12 mouse cellular contexts compared by ENCODE assay signal in the genomic region with DNA sequence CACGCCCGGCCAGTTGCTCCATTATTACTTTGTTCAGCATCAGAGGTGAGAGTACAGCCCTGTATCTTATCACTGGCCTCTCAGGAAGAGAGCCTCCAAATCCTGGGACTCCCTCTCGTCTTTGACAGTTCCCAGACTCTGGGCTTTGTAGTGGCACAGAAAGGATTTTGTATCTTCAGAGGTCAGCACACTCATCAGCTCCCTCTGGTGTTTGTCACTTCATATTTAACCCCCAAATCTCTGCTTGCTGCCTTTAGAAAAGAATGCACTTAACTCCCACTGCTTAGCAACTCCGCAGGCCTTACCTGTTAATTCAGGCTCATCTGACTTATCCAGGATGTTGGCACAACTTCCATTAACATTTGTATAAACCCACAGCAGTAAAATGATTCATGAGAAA. TPM values are rescaled to one million over a fixed set of nuclear protein-coding genes. Genes with fewer than 3 reads are reported as not detected.
A peak's percentile ranks its signal among the peaks of the same experiment; 100 is the strongest.
DNase-seq lines count a peak whose midpoint lies in the region; ATAC-seq and TF ChIP-seq lines count a peak whose summit lies in the region.
"Had no signal": no experiment of that assay in that cellular context is flagged by ENCODE, and none has a peak within 500 bp of the region (broad histone marks: within the 10 kb centered on the region; RNA-seq: fewer than 3 reads in every experiment).

No protein-coding gene starts in this region.

- DNase-seq in hindbrain, embryonic 11.5 days (ENCODE audit: low spot score) = peak; percentile 21
- peak; percentile 5 for DNase-seq in midbrain, postnatal 0 days (ENCODE audit: low spot score)
- DNase-seq in midbrain, embryonic 10.5 days (ENCODE audit: low spot score) = no peak
- DNase-seq in ZHBTc4 (ENCODE audit: low read depth, low spot score) = peak; percentile 43
- DNase-seq in urinary bladder, postnatal 36 days (ENCODE audit: low spot score in 2 of 2) = no peak
- DNase-seq: adrenal gland, postnatal 10 days; kidney, postnatal 10 days; lung, postnatal 4 days had no signal

- 71% methylated on average over 4 of the region's 4 CpGs for WGBS in hindbrain, embryonic 11.5 days
- WGBS in hindbrain, embryonic 16.5 days = 68% methylated on average over 4 of the region's 4 CpGs
- 63% methylated on average over 4 of the region's 4 CpGs for WGBS in midbrain, postnatal 0 days
- 67% methylated on average over 4 of the region's 4 CpGs for WGBS in midbrain, embryonic 10.5 days
- 66% methylated on average over 4 of the region's 4 CpGs for WGBS in forebrain, embryonic 13.5 days

- H3K4me3 ChIP-seq in hindbrain, embryonic 11.5 days (ENCODE audit: low read depth, low read length) = no peak overlapping the region
- no peak overlapping the region for H3K4me3 ChIP-seq in hindbrain, embryonic 16.5 days (ENCODE audit: low read length)
- H3K4me3 ChIP-seq in midbrain, postnatal 0 days (ENCODE audit: low read depth, low read length) = no peak overlapping the region
- no peak overlapping the region for H3K4me3 ChIP-seq in midbrain, embryonic 10.5 days
- H3K4me3 ChIP-seq in forebrain, embryonic 13.5 days = no peak overlapping the region
- H3K4me3 ChIP-seq: hindbrain, embryonic 12.5 days; limb, embryonic 15.5 days had no signal

- no peaks in the 10 kb centered on the region for H3K4me1 ChIP-seq in hindbrain, embryonic 11.5 days (replicated peaks; ENCODE audit: control insufficient read depth, insufficient read depth, low read length)
- no peaks in the 10 kb centered on the region for H3K4me1 ChIP-seq in hindbrain, embryonic 16.5 days (ENCODE audit: control insufficient read depth, insufficient read depth, low read depth, low read length)
- no peaks in the 10 kb centered on the region for H3K4me1 ChIP-seq in midbrain, postnatal 0 days (ENCODE audit: insufficient read depth, low read length)
- no peaks in the 10 kb centered on the region for H3K4me1 ChIP-seq in midbrain, embryonic 10.5 days
- no peaks in the 10 kb centered on the region for H3K4me1 ChIP-seq in forebrain, embryonic 13.5 days
- H3K4me1 ChIP-seq: hindbrain, embryonic 12.5 days; limb, embryonic 15.5 days had no signal

- ATAC-seq in hindbrain, embryonic 11.5 days (ENCODE audit: low FRiP score) = no peak
- no peak for ATAC-seq in hindbrain, embryonic 16.5 days
- no peak for ATAC-seq in midbrain, postnatal 0 days (ENCODE audit: low FRiP score)
- no peak for ATAC-seq in forebrain, embryonic 13.5 days

- peaks cover 5% of the 10 kb centered on the region; the same call in 1 of the 2 replicates for H3K36me3 ChIP-seq in hindbrain, embryonic 11.5 days (ENCODE audit: control insufficient read depth, insufficient read depth, low read length)
- peaks cover 30% of the 10 kb centered on the region for H3K36me3 ChIP-seq in hindbrain, embryonic 16.5 days (ENCODE audit: control insufficient read depth, insufficient read depth, low read length)
- peaks cover 46% of the 10 kb centered on the region for H3K36me3 ChIP-seq in midbrain, postnatal 0 days (ENCODE audit: insufficient read depth, low read length)
- H3K36me3 ChIP-seq in midbrain, embryonic 10.5 days = peaks cover 88% of the 10 kb centered on the region
- peaks cover 69% of the 10 kb centered on the region for H3K36me3 ChIP-seq in forebrain, embryonic 13.5 days (ENCODE audit: poor library complexity, severe bottlenecking)

- TF ChIP-seq CTCF in midbrain, postnatal 0 days (IDR thresholded peaks at IDR 0.05) = peak; percentile 56

- H3K4me2 ChIP-seq in hindbrain, embryonic 11.5 days (replicated peaks; ENCODE audit: low read depth, low read length) = no peak overlapping the region
- no peak overlapping the region for H3K4me2 ChIP-seq in hindbrain, embryonic 16.5 days (ENCODE audit: low read length)
- no peak overlapping the region for H3K4me2 ChIP-seq in midbrain, postnatal 0 days (ENCODE audit: low read depth, low read length, poor library complexity, severe bottlenecking)
- no peak overlapping the region for H3K4me2 ChIP-seq in forebrain, embryonic 13.5 days
- H3K4me2 ChIP-seq: hindbrain, embryonic 12.5 days; limb, embryonic 15.5 days had no signal

- no peaks in the 10 kb centered on the region for H3K9me3 ChIP-seq in hindbrain, embryonic 11.5 days (ENCODE audit: control insufficient read depth, low read length)
- H3K9me3 ChIP-seq in hindbrain, embryonic 16.5 days (ENCODE audit: control insufficient read depth, low read length) = no peaks in the 10 kb centered on the region
- no peaks in the 10 kb centered on the region for H3K9me3 ChIP-seq in midbrain, postnatal 0 days (ENCODE audit: low read length)
- no peaks in the 10 kb centered on the region for H3K9me3 ChIP-seq in midbrain, embryonic 10.5 days (replicated peaks)
- H3K9me3 ChIP-seq in forebrain, embryonic 13.5 days (replicated peaks) = no peaks in the 10 kb centered on the region
- H3K9me3 ChIP-seq: hindbrain, embryonic 12.5 days; limb, embryonic 15.5 days had no signal

- H3K9ac ChIP-seq in hindbrain, embryonic 11.5 days (ENCODE audit: low read depth, low read length) = no peak overlapping the region
- H3K9ac ChIP-seq in hindbrain, embryonic 16.5 days (ENCODE audit: low read depth, low read length) = no peak overlapping the region
- no peak overlapping the region for H3K9ac ChIP-seq in midbrain, postnatal 0 days (replicated peaks; ENCODE audit: low read length, poor library complexity, severe bottlenecking)
- H3K9ac ChIP-seq in forebrain, embryonic 13.5 days = no peak overlapping the region
- H3K9ac ChIP-seq: hindbrain, embryonic 12.5 days; limb, embryonic 15.5 days had no signal

- no peaks in the 10 kb centered on the region for H3K27me3 ChIP-seq in hindbrain, embryonic 11.5 days (ENCODE audit: control insufficient read depth, insufficient read depth, low read length)
- no peaks in the 10 kb centered on the region for H3K27me3 ChIP-seq in hindbrain, embryonic 16.5 days (replicated peaks; ENCODE audit: control insufficient read depth, insufficient read depth, low read length)
- H3K27me3 ChIP-seq in midbrain, postnatal 0 days (ENCODE audit: insufficient read depth, low read length) = no peaks in the 10 kb centered on the region
- no peaks in the 10 kb centered on the region for H3K27me3 ChIP-seq in midbrain, embryonic 10.5 days (ENCODE audit: low read depth, poor library complexity, severe bottlenecking)
- H3K27me3 ChIP-seq in forebrain, embryonic 13.5 days = no peaks in the 10 kb centered on the region
- H3K27me3 ChIP-seq: hindbrain, embryonic 12.5 days; limb, embryonic 15.5 days had no signal

- H3K27ac ChIP-seq in hindbrain, embryonic 11.5 days (ENCODE audit: low read depth, low read length) = no peak overlapping the region
- no peak overlapping the region for H3K27ac ChIP-seq in hindbrain, embryonic 16.5 days (ENCODE audit: low read depth, low read length)
- H3K27ac ChIP-seq in midbrain, postnatal 0 days (ENCODE audit: low read depth, low read length) = no peak overlapping the region
- H3K27ac ChIP-seq in midbrain, embryonic 10.5 days (replicated peaks) = no peak overlapping the region
- no peak overlapping the region for H3K27ac ChIP-seq in forebrain, embryonic 13.5 days
- H3K27ac ChIP-seq: hindbrain, embryonic 12.5 days; limb, embryonic 15.5 days had no signal

RNA-seq across cellular contexts. Expression of a gene that starts 14.3 kb away (rescaled TPM):
- 29.8 and 30.0 TPM in 2 replicates for polyA plus RNA-seq in hindbrain, embryonic 11.5 days (2014; fragmentation: Nextera tagmentation; extraction: Ambion mirVana)
- polyA plus RNA-seq in hindbrain, embryonic 16.5 days (2015; fragmentation: Nextera tagmentation; extraction: Ambion mirVana) = 30.7 and 31.8 TPM in 2 replicates
- 16.7 and 19.1 TPM in 2 replicates for total RNA-seq in midbrain, postnatal 0 days (2014; rRNA removed)
- polyA plus RNA-seq in midbrain, postnatal 0 days (2015; fragmentation: Nextera tagmentation; extraction: Ambion mirVana) = 23.5 and 24.5 TPM in 2 replicates
- polyA plus RNA-seq in midbrain, embryonic 10.5 days (2016; fragmentation: Nextera tagmentation; extraction: Ambion mirVana) = 34.4 and 35.1 TPM in 2 replicates
- polyA plus RNA-seq in forebrain, embryonic 13.5 days (2015; fragmentation: Nextera tagmentation; extraction: Ambion mirVana) = 28.8 and 33.2 TPM in 2 replicates

RNA-seq across cellular contexts. Expression of a gene that starts 49.2 kb away (rescaled TPM):
- 0.22 and 0.32 TPM in 2 replicates for polyA plus RNA-seq in hindbrain, embryonic 11.5 days (2014; fragmentation: Nextera tagmentation; extraction: Ambion mirVana)
- polyA plus RNA-seq in hindbrain, embryonic 16.5 days (2015; fragmentation: Nextera tagmentation; extraction: Ambion mirVana) = 0.20 and 0.42 TPM in 2 replicates
- total RNA-seq in midbrain, postnatal 0 days (2014; rRNA removed) = 0.05 and 0.16 TPM in 2 replicates
- polyA plus RNA-seq in midbrain, postnatal 0 days (2015; fragmentation: Nextera tagmentation; extraction: Ambion mirVana) = 0.30 and 0.34 TPM in 2 replicates
- polyA plus RNA-seq in midbrain, embryonic 10.5 days (2016; fragmentation: Nextera tagmentation; extraction: Ambion mirVana) = 0.20 and 0.22 TPM in 2 replicates
- 0.23 and 0.31 TPM in 2 replicates for polyA plus RNA-seq in forebrain, embryonic 13.5 days (2015; fragmentation: Nextera tagmentation; extraction: Ambion mirVana)

Comparison
In these comparisons a context has a peak if more than half of its experiments do, and no peak if none do; other contexts are left out.
1. DNase-seq: peak in hindbrain, embryonic 11.5 days (single experiment), midbrain, postnatal 0 days (single experiment) and ZHBTc4 (single experiment); none in midbrain, embryonic 10.5 days (single experiment) and urinary bladder, postnatal 36 days (0 of 2).